Mouse (Mus musculus): ENCODE measurements at regions not wholly inside any gene's neighbourhood (a gene's known extent, or its start where the extent isn't known, plus 50 kb on each side); places are given as distances from the start of the nearest gene placed in this dataset.

GRCm38 (mm10) chr19:18444324-18444723 lies 187.3 kb downstream of the Ostf1 start:
- 81% methylated on average over 2 of the region's 2 CpGs for WGBS
- H3K4me3 ChIP-seq (ENCODE audit: low read length): no peak overlapping the region
- no peak for ATAC-seq (ENCODE audit: low FRiP score, low TSS enrichment)
- H3K4me1 ChIP-seq (ENCODE audit: control insufficient read depth, insufficient read depth, low read length): no peaks in the 10 kb centered on the region
- no peaks in the 10 kb centered on the region for H3K36me3 ChIP-seq (ENCODE audit: control insufficient read depth, insufficient read depth, low read length)
- H3K4me2 ChIP-seq (replicated peaks; ENCODE audit: low read depth, low read length): no peak overlapping the region
- H3K27ac ChIP-seq (ENCODE audit: low read depth, low read length): no peak overlapping the region
- no peak overlapping the region for H3K9ac ChIP-seq (ENCODE audit: low read depth, low read length)
- H3K27me3 ChIP-seq (ENCODE audit: control insufficient read depth, insufficient read depth, low read length): no peaks in the 10 kb centered on the region
- H3K9me3 ChIP-seq (ENCODE audit: control insufficient read depth, low read length): no peaks in the 10 kb centered on the region

- Histone ChIP-seq H3K36me3 (ENCODE audit: control insufficient read depth, insufficient read depth, low read length) (no peaks in the 10 kb centered on the region), H3K4me1 (ENCODE audit: control insufficient read depth, insufficient read depth, low read length) (no peaks in the 10 kb centered on the region), H3K9ac (ENCODE audit: low read depth, low read length) (no peak overlapping the region), H3K4me3 (ENCODE audit: low read length) (no peak overlapping the region), H3K9me3 (ENCODE audit: control insufficient read depth, low read length) (no peaks in the 10 kb centered on the region), H3K27ac (ENCODE audit: low read depth, low read length) (no peak overlapping the region), H3K4me2 (replicated peaks; ENCODE audit: low read depth, low read length) (no peak overlapping the region), H3K27me3 (ENCODE audit: control insufficient read depth, insufficient read depth, low read length) (no peaks in the 10 kb centered on the region)
- 45% methylated on average over 3 of the region's 3 CpGs for whole genome bisulfite sequencing
- peak; percentile 77 for ATAC-seq (ENCODE audit: low FRiP score, low TSS enrichment)
Observed at GRCm38 (mm10) chr19:18436351-18436750, 195.3 kb downstream of the Ostf1 start.

GRCm38 (mm10) chr19:18420381-18420785 lies 211.2 kb downstream of the Ostf1 start:
- no peak overlapping the region for H3K4me3 ChIP-seq (ENCODE audit: low read length)
- H3K4me1 ChIP-seq (ENCODE audit: control insufficient read depth, insufficient read depth, low read length): no peaks in the 10 kb centered on the region; the same call in 1 of the 2 replicates
- WGBS: 40% methylated on average over 9 of the region's 9 CpGs
- H3K9me3 ChIP-seq (ENCODE audit: control insufficient read depth, low read length): no peaks in the 10 kb centered on the region
- H3K9ac ChIP-seq (ENCODE audit: low read depth, low read length): no peak overlapping the region
- no peaks in the 10 kb centered on the region for H3K27me3 ChIP-seq (ENCODE audit: control insufficient read depth, insufficient read depth, low read length)
- no peak overlapping the region for H3K4me2 ChIP-seq (replicated peaks; ENCODE audit: low read depth, low read length)
- ATAC-seq (ENCODE audit: low FRiP score, low TSS enrichment): peak; percentile 69; the same call in 1 of the 2 replicates
- no peaks in the 10 kb centered on the region for H3K36me3 ChIP-seq (ENCODE audit: control insufficient read depth, insufficient read depth, low read length)
- no peak overlapping the region for H3K27ac ChIP-seq (ENCODE audit: low read depth, low read length)

GRCm38 (mm10) chr19:18418548-18418947 lies 213.1 kb downstream of the Ostf1 start:
- no peak overlapping the region for H3K9ac ChIP-seq (ENCODE audit: low read depth, low read length)
- no peak overlapping the region for H3K27ac ChIP-seq (ENCODE audit: low read depth, low read length)
- H3K36me3 ChIP-seq (ENCODE audit: control insufficient read depth, insufficient read depth, low read length): no peaks in the 10 kb centered on the region
- 87% methylated on average over 6 of the region's 6 CpGs for WGBS
- H3K27me3 ChIP-seq (ENCODE audit: control insufficient read depth, insufficient read depth, low read length): no peaks in the 10 kb centered on the region
- no peak overlapping the region for H3K4me2 ChIP-seq (replicated peaks; ENCODE audit: low read depth, low read length)
- H3K4me1 ChIP-seq (ENCODE audit: control insufficient read depth, insufficient read depth, low read length): no peaks in the 10 kb centered on the region; the same call in 1 of the 2 replicates
- H3K9me3 ChIP-seq (ENCODE audit: control insufficient read depth, low read length): no peaks in the 10 kb centered on the region
- no peak for ATAC-seq (ENCODE audit: low FRiP score, low TSS enrichment)
- H3K4me3 ChIP-seq (ENCODE audit: low read length): no peak overlapping the region

GRCm38 (mm10) chr19:18377466-18378089 lies 254.0 kb downstream of the Ostf1 start:
- Histone ChIP-seq H3K9me3 (ENCODE audit: control insufficient read depth, low read length) (no peaks in the 10 kb centered on the region), H3K4me1 (ENCODE audit: control insufficient read depth, insufficient read depth, low read length) (no peaks in the 10 kb centered on the region), H3K36me3 (ENCODE audit: control insufficient read depth, insufficient read depth, low read length) (no peaks in the 10 kb centered on the region), H3K4me2 (replicated peaks; ENCODE audit: low read depth, low read length) (no peak overlapping the region), H3K9ac (ENCODE audit: low read depth, low read length) (no peak overlapping the region), H3K4me3 (ENCODE audit: low read length) (no peak overlapping the region), H3K27me3 (ENCODE audit: control insufficient read depth, insufficient read depth, low read length) (no peaks in the 10 kb centered on the region), H3K27ac (ENCODE audit: low read depth, low read length) (no peak overlapping the region)
- WGBS: 73% methylated on average over 4 of the region's 4 CpGs
- ATAC-seq (ENCODE audit: low FRiP score, low TSS enrichment): no peak

GRCm38 (mm10) chr19:18368612-18369011 lies 263.0 kb downstream of the Ostf1 start:
- no peak overlapping the region for H3K4me3 ChIP-seq (ENCODE audit: low read length)
- H3K36me3 ChIP-seq (ENCODE audit: control insufficient read depth, insufficient read depth, low read length): no peaks in the 10 kb centered on the region
- no peak for ATAC-seq (ENCODE audit: low FRiP score, low TSS enrichment)
- H3K4me1 ChIP-seq (ENCODE audit: control insufficient read depth, insufficient read depth, low read length): no peaks in the 10 kb centered on the region
- no peak overlapping the region for H3K9ac ChIP-seq (ENCODE audit: low read depth, low read length)
- no peak overlapping the region for H3K27ac ChIP-seq (ENCODE audit: low read depth, low read length)
- 88% methylated on average over 6 of the region's 6 CpGs for WGBS
- H3K9me3 ChIP-seq (ENCODE audit: control insufficient read depth, low read length): no peaks in the 10 kb centered on the region
- no peak overlapping the region for H3K4me2 ChIP-seq (replicated peaks; ENCODE audit: low read depth, low read length)
- no peaks in the 10 kb centered on the region for H3K27me3 ChIP-seq (ENCODE audit: control insufficient read depth, insufficient read depth, low read length)

GRCm38 (mm10) chr19:18353960-18354359 lies 277.7 kb downstream of the Ostf1 start:
- no peaks in the 10 kb centered on the region for H3K9me3 ChIP-seq (ENCODE audit: control insufficient read depth, low read length)
- no peak overlapping the region for H3K9ac ChIP-seq (ENCODE audit: low read depth, low read length)
- no peak for ATAC-seq (ENCODE audit: low FRiP score, low TSS enrichment)
- H3K27ac ChIP-seq (ENCODE audit: low read depth, low read length): no peak overlapping the region
- H3K4me3 ChIP-seq (ENCODE audit: low read length): no peak overlapping the region
- H3K36me3 ChIP-seq (ENCODE audit: control insufficient read depth, insufficient read depth, low read length): no peaks in the 10 kb centered on the region
- H3K27me3 ChIP-seq (ENCODE audit: control insufficient read depth, insufficient read depth, low read length): no peaks in the 10 kb centered on the region
- no peak overlapping the region for H3K4me2 ChIP-seq (replicated peaks; ENCODE audit: low read depth, low read length)
- 92% methylated on average over 3 of the region's 3 CpGs for WGBS
- H3K4me1 ChIP-seq (ENCODE audit: control insufficient read depth, insufficient read depth, low read length): no peaks in the 10 kb centered on the region

GRCm38 (mm10) chr19:18345735-18346134 lies 285.9 kb downstream of the Ostf1 start:
- no peak overlapping the region for H3K9ac ChIP-seq (ENCODE audit: low read depth, low read length)

GRCm38 (mm10) chr19:18343647-18344046 lies 288.0 kb downstream of the Ostf1 start:
- no peak for ATAC-seq (ENCODE audit: low FRiP score, low TSS enrichment)

More at GRCm38 (mm10) chr19:18345735-18346134, 285.9 kb downstream of the Ostf1 start:
- Histone ChIP-seq H3K36me3 (ENCODE audit: control insufficient read depth, insufficient read depth, low read length) (no peaks in the 10 kb centered on the region), H3K4me3 (ENCODE audit: low read length) (no peak overlapping the region), H3K27me3 (ENCODE audit: control insufficient read depth, insufficient read depth, low read length) (no peaks in the 10 kb centered on the region), H3K4me2 (replicated peaks; ENCODE audit: low read depth, low read length) (no peak overlapping the region), H3K27ac (ENCODE audit: low read depth, low read length) (no peak overlapping the region), H3K9me3 (ENCODE audit: control insufficient read depth, low read length) (no peaks in the 10 kb centered on the region), H3K4me1 (ENCODE audit: control insufficient read depth, insufficient read depth, low read length) (no peaks in the 10 kb centered on the region)
- no peak for ATAC-seq (ENCODE audit: low FRiP score, low TSS enrichment)
- WGBS: 81% methylated on average over 2 of the region's 2 CpGs

More at GRCm38 (mm10) chr19:18343647-18344046, 288.0 kb downstream of the Ostf1 start:
- Histone ChIP-seq H3K36me3 (ENCODE audit: control insufficient read depth, insufficient read depth, low read length) (no peaks in the 10 kb centered on the region), H3K27ac (ENCODE audit: low read depth, low read length) (no peak overlapping the region), H3K4me2 (replicated peaks; ENCODE audit: low read depth, low read length) (no peak overlapping the region), H3K4me1 (ENCODE audit: control insufficient read depth, insufficient read depth, low read length) (no peaks in the 10 kb centered on the region), H3K4me3 (ENCODE audit: low read length) (no peak overlapping the region), H3K27me3 (ENCODE audit: control insufficient read depth, insufficient read depth, low read length) (no peaks in the 10 kb centered on the region), H3K9ac (ENCODE audit: low read depth, low read length) (no peak overlapping the region), H3K9me3 (ENCODE audit: control insufficient read depth, low read length) (no peaks in the 10 kb centered on the region)

All from kidney, embryonic 14.5 days (tissue).